Mouse (Mus musculus): Measurements from ENCODE around the gene Dner. TPM values are rescaled to one million over a fixed set of nuclear protein-coding genes. Genes with fewer than 3 reads are reported as not detected.

Dner gene
- polyA plus RNA-seq, 1 experiment from 2014 or later, result 0.05 TPM

DNA sequence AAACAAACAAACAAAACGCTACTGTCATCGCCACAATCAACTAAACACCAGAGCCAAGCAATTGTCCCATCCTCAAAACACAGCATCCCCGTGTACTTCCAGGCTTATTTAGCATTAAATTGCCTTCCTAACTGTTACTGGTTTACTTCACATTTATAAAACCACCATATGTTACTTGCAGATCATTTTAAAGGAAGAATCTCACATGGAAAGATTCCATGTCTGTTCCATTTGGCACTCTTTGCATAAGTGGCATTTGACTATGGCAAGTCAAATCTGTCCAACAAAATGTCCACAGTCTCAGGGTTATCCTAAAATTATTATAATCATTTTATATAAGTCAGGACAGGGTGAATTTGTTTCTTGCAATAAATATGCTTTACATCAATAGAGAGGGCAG is 299.2 kb downstream of the Dner start:
- H3K9me3 ChIP-seq (replicated peaks; ENCODE audit: control insufficient read depth, low read length), result no peaks in the 10 kb centered on the region
- no peak for ATAC-seq (ENCODE audit: low read depth)
- H3K4me1 ChIP-seq (ENCODE audit: control insufficient read depth, low read depth, low read length), result no peaks in the 10 kb centered on the region
- no peak overlapping the region for H3K9ac ChIP-seq (ENCODE audit: low read depth, low read length)
- H3K36me3 ChIP-seq (ENCODE audit: control insufficient read depth, insufficient read depth), result no peaks in the 10 kb centered on the region
- H3K27ac ChIP-seq (ENCODE audit: low read length), result no peak overlapping the region
- H3K4me2 ChIP-seq (ENCODE audit: low read depth, low read length), result no peak overlapping the region
- no peak overlapping the region for H3K4me3 ChIP-seq (ENCODE audit: low read depth, low read length)
- WGBS (ENCODE audit: insufficient replicate concordance), result 42% methylated on average over 3 of the region's 3 CpGs
- no peaks in the 10 kb centered on the region for H3K27me3 ChIP-seq (ENCODE audit: control insufficient read depth, insufficient read depth, low read depth, low read length)

DNA sequence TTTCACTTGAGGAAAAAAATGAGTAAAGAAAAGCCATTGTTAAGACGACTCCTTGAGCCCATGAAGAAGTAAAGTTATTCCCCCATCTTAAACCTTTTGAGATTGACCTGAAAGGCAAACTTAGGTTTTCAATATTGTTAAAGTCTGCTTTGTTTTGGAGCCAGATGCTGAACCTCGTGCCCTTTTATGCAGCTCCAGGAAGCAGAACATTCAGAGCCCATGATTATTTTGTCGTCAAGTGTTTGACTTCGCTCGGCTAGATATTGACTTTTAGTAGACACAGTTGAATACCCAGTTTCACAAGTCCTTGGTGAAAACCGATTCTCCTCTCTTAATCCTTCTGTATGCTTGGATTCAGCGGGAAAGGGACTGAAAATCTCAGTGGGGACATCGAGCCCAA is 300.1 kb downstream of the Dner start:
- no peak for ATAC-seq (ENCODE audit: low read depth)
- H3K4me2 ChIP-seq (ENCODE audit: low read depth, low read length), result no peak overlapping the region
- H3K27me3 ChIP-seq (ENCODE audit: control insufficient read depth, insufficient read depth, low read depth, low read length), result no peaks in the 10 kb centered on the region
- no peaks in the 10 kb centered on the region for H3K9me3 ChIP-seq (replicated peaks; ENCODE audit: control insufficient read depth, low read length)
- H3K9ac ChIP-seq (ENCODE audit: low read depth, low read length), result no peak overlapping the region
- H3K27ac ChIP-seq (ENCODE audit: low read length), result no peak overlapping the region
- no peak overlapping the region for H3K4me3 ChIP-seq (ENCODE audit: low read depth, low read length)
- no peaks in the 10 kb centered on the region for H3K36me3 ChIP-seq (ENCODE audit: control insufficient read depth, insufficient read depth)
- WGBS (ENCODE audit: insufficient replicate concordance), result 63% methylated on average over 8 of the region's 8 CpGs
- H3K4me1 ChIP-seq (ENCODE audit: control insufficient read depth, low read depth, low read length), result no peaks in the 10 kb centered on the region

GRCm38 (mm10) chr1:84390961-84391360 is 305.1 kb downstream of the Dner start:
- no peaks in the 10 kb centered on the region for H3K9me3 ChIP-seq (replicated peaks; ENCODE audit: control insufficient read depth, low read length)
- 70% methylated on average over 4 of the region's 4 CpGs for WGBS (ENCODE audit: insufficient replicate concordance)
- no peaks in the 10 kb centered on the region for H3K27me3 ChIP-seq (ENCODE audit: control insufficient read depth, insufficient read depth, low read depth, low read length)
- no peaks in the 10 kb centered on the region for H3K4me1 ChIP-seq (ENCODE audit: control insufficient read depth, low read depth, low read length)
- H3K9ac ChIP-seq (ENCODE audit: low read depth, low read length), result no peak overlapping the region
- H3K36me3 ChIP-seq (ENCODE audit: control insufficient read depth, insufficient read depth), result no peaks in the 10 kb centered on the region
- no peak overlapping the region for H3K4me2 ChIP-seq (ENCODE audit: low read depth, low read length)
- H3K4me3 ChIP-seq (ENCODE audit: low read depth, low read length), result no peak overlapping the region
- H3K27ac ChIP-seq (ENCODE audit: low read length), result no peak overlapping the region
- no peak for ATAC-seq (ENCODE audit: low read depth)

- ATAC-seq (ENCODE audit: low read depth), result no peak
- Histone ChIP-seq H3K9ac (ENCODE audit: low read depth, low read length) (no peak overlapping the region), H3K27ac (ENCODE audit: low read length) (no peak overlapping the region), H3K4me2 (ENCODE audit: low read depth, low read length) (no peak overlapping the region), H3K4me1 (ENCODE audit: control insufficient read depth, low read depth, low read length) (no peaks in the 10 kb centered on the region), H3K4me3 (ENCODE audit: low read depth, low read length) (no peak overlapping the region), H3K9me3 (replicated peaks; ENCODE audit: control insufficient read depth, low read length) (no peaks in the 10 kb centered on the region), H3K36me3 (ENCODE audit: control insufficient read depth, insufficient read depth) (no peaks in the 10 kb centered on the region), H3K27me3 (ENCODE audit: control insufficient read depth, insufficient read depth, low read depth, low read length) (no peaks in the 10 kb centered on the region)
- 63% methylated on average over 4 of the region's 4 CpGs for WGBS (ENCODE audit: insufficient replicate concordance)
Measured at GRCm38 (mm10) chr1:84387616-84388015, 308.4 kb downstream of the Dner start.

GRCm38 (mm10) chr1:84386481-84387146 is 309.4 kb downstream of the Dner start:
- 60% methylated on average over 8 of the region's 8 CpGs for WGBS (ENCODE audit: insufficient replicate concordance)
- H3K27me3 ChIP-seq (ENCODE audit: control insufficient read depth, insufficient read depth, low read depth, low read length), result no peaks in the 10 kb centered on the region
- no peak overlapping the region for H3K4me2 ChIP-seq (ENCODE audit: low read depth, low read length)
- no peak overlapping the region for H3K4me3 ChIP-seq (ENCODE audit: low read depth, low read length)
- no peaks in the 10 kb centered on the region for H3K4me1 ChIP-seq (ENCODE audit: control insufficient read depth, low read depth, low read length)
- H3K9me3 ChIP-seq (replicated peaks; ENCODE audit: control insufficient read depth, low read length), result no peaks in the 10 kb centered on the region
- ATAC-seq (ENCODE audit: low read depth), result no peak
- H3K27ac ChIP-seq (ENCODE audit: low read length), result no peak overlapping the region
- H3K9ac ChIP-seq (ENCODE audit: low read depth, low read length), result no peak overlapping the region
- H3K36me3 ChIP-seq (ENCODE audit: control insufficient read depth, insufficient read depth), result no peaks in the 10 kb centered on the region

- no peaks in the 10 kb centered on the region for H3K9me3 ChIP-seq (replicated peaks; ENCODE audit: control insufficient read depth, low read length)
- no peak overlapping the region for H3K9ac ChIP-seq (ENCODE audit: low read depth, low read length)
- no peaks in the 10 kb centered on the region for H3K36me3 ChIP-seq (ENCODE audit: control insufficient read depth, insufficient read depth)
- WGBS (ENCODE audit: insufficient replicate concordance), result 42% methylated on average over 1 of the region's 1 CpGs
- no peaks in the 10 kb centered on the region for H3K27me3 ChIP-seq (ENCODE audit: control insufficient read depth, insufficient read depth, low read depth, low read length)
- no peak overlapping the region for H3K27ac ChIP-seq (ENCODE audit: low read length)
- ATAC-seq (ENCODE audit: low read depth), result no peak
- no peaks in the 10 kb centered on the region for H3K4me1 ChIP-seq (ENCODE audit: control insufficient read depth, low read depth, low read length)
- H3K4me3 ChIP-seq (ENCODE audit: low read depth, low read length), result no peak overlapping the region
- H3K4me2 ChIP-seq (ENCODE audit: low read depth, low read length), result no peak overlapping the region
Measured at GRCm38 (mm10) chr1:84382709-84383108, 313.3 kb downstream of the Dner start.

- H3K36me3 ChIP-seq (ENCODE audit: control insufficient read depth, insufficient read depth), result no peaks in the 10 kb centered on the region
- H3K9ac ChIP-seq (ENCODE audit: low read depth, low read length), result no peak overlapping the region
- H3K4me1 ChIP-seq (ENCODE audit: control insufficient read depth, low read depth, low read length), result no peaks in the 10 kb centered on the region
- no peaks in the 10 kb centered on the region for H3K9me3 ChIP-seq (replicated peaks; ENCODE audit: control insufficient read depth, low read length)
- 66% methylated on average over 5 of the region's 5 CpGs for WGBS (ENCODE audit: insufficient replicate concordance)
- no peaks in the 10 kb centered on the region for H3K27me3 ChIP-seq (ENCODE audit: control insufficient read depth, insufficient read depth, low read depth, low read length)
- H3K4me2 ChIP-seq (ENCODE audit: low read depth, low read length), result no peak overlapping the region
- ATAC-seq (ENCODE audit: low read depth), result no peak
- no peak overlapping the region for H3K4me3 ChIP-seq (ENCODE audit: low read depth, low read length)
- H3K27ac ChIP-seq (ENCODE audit: low read length), result no peak overlapping the region
Measured at GRCm38 (mm10) chr1:84382064-84382463, 314.0 kb downstream of the Dner start.

DNA sequence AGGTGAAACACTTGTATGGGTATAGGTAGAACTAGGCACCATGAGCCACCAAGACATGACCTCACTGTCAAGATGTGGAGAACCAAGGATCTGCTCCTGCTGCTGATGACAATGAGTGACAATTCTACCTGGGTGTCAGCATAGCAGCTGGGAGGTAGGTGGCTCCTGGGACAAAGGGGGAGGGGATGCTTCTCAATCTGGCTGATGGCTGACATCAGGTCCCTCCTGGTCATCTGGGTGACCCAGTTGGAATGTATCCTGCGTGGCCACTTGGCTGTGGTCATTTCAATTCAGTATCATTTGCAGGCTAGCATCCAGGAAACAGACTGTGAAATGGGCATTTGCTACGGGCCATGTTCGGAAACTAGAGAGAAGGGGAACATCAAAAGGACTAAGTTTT is 315.1 kb downstream of the Dner start:
- ATAC-seq (ENCODE audit: low read depth), result no peak
- 56% methylated on average over 3 of the region's 3 CpGs for WGBS (ENCODE audit: insufficient replicate concordance)
- H3K4me3 ChIP-seq (ENCODE audit: low read depth, low read length), result no peak overlapping the region

GRCm38 (mm10) chr1:84367733-84368132 is 328.3 kb downstream of the Dner start:
- 50% methylated on average over 3 of the region's 3 CpGs for WGBS (ENCODE audit: insufficient replicate concordance)
- ATAC-seq (ENCODE audit: low read depth), result no peak
- Histone ChIP-seq H3K9me3 (replicated peaks; ENCODE audit: control insufficient read depth, low read length) (no peaks in the 10 kb centered on the region), H3K9ac (ENCODE audit: low read depth, low read length) (no peak overlapping the region), H3K4me3 (ENCODE audit: low read depth, low read length) (no peak overlapping the region), H3K27me3 (ENCODE audit: control insufficient read depth, insufficient read depth, low read depth, low read length) (no peaks in the 10 kb centered on the region), H3K4me2 (ENCODE audit: low read depth, low read length) (no peak overlapping the region), H3K27ac (ENCODE audit: low read length) (no peak overlapping the region), H3K4me1 (ENCODE audit: control insufficient read depth, low read depth, low read length) (no peaks in the 10 kb centered on the region; the same call in 1 of the 2 replicates), H3K36me3 (ENCODE audit: control insufficient read depth, insufficient read depth) (no peaks in the 10 kb centered on the region)

More for the DNA sequence above, 315.1 kb downstream of the Dner start:
- Histone ChIP-seq H3K4me2 (ENCODE audit: low read depth, low read length) (no peak overlapping the region), H3K27ac (ENCODE audit: low read length) (no peak overlapping the region), H3K36me3 (ENCODE audit: control insufficient read depth, insufficient read depth) (no peaks in the 10 kb centered on the region), H3K9me3 (replicated peaks; ENCODE audit: control insufficient read depth, low read length) (no peaks in the 10 kb centered on the region), H3K9ac (ENCODE audit: low read depth, low read length) (no peak overlapping the region), H3K27me3 (ENCODE audit: control insufficient read depth, insufficient read depth, low read depth, low read length) (no peaks in the 10 kb centered on the region), H3K4me1 (ENCODE audit: control insufficient read depth, low read depth, low read length) (no peaks in the 10 kb centered on the region)

All from liver, embryonic 16.5 days (tissue).